Mouse (Mus musculus) G1E (cell line): ENCODE measurements at regions not wholly inside any gene's neighbourhood (a gene's known extent, or its start where the extent isn't known, plus 50 kb on each side); places are given as distances from the start of the nearest gene placed in this dataset.

Source experiments
- CTCF ChIP-seq: IDR thresholded peaks from 2 replicates; pipeline ENCODE4 v1.5.1; 2012; ENCODE audit warnings: low read depth, low read length, inconsistent platforms, mixed read lengths
- GATA1 ChIP-seq: IDR thresholded peaks from 2 replicates; pipeline ENCODE4 v1.6.1; 2012; ENCODE audit warnings: borderline replicate concordance, low read length, inconsistent platforms, mixed read lengths
- GATA2 ChIP-seq: IDR thresholded peaks from 2 replicates; pipeline ENCODE4 v1.6.1; 2012; ENCODE audit warnings: low read depth, low read length, inconsistent platforms, borderline replicate concordance
- POLR2AphosphoS5 ChIP-seq: IDR thresholded peaks from 2 replicates; pipeline ENCODE4 v1.6.1; 2012; ENCODE audit warnings: low read depth, low read length, inconsistent platforms; ENCODE audit not compliant: insufficient replicate concordance
- TAL1 ChIP-seq: conservative IDR thresholded peaks from 2 replicates; pipeline ENCODE4 v1.6.1; 2012; ENCODE audit warnings: low read depth, low read length, inconsistent platforms, mixed read lengths

DNA sequence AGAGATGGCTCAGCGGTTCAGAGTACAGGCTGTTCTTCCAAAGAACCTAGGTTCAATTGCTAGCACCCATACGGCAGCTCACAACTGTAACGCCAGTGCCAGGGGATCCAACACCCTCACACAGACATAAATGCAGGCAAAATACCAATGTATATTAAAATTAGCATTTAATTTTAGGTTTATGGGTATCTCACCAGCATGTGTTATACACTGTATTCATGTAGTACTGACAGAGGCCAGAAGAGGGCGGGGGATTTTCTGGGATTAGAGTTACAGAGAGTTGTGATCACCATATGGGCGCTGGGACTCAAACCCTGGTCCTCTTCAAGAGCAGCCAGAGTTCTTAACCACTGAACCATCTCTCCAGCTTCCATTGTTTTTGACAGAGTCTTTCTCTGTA is 121.8 kb upstream of the Lhx1 start:
- TF ChIP-seq CTCF (no peak), TAL1 (no peak), GATA2 (no peak), GATA1 (no peak), POLR2AphosphoS5 (no peak)
